Mouse (Mus musculus) layer of hippocampus, adult 9-10 months (tissue): ENCODE data around the gene Bcl7a.

Experiments
- DNase-seq: peaks from one replicate; pipeline ENCODE4 v3.0.0; 2022; ENCODE audit warnings: low spot score

The Bcl7a gene

GRCm38 (mm10) chr5:123377120-123377955, 33.7 kb downstream of the Bcl7a start:
- DNase-seq, result peak; percentile 80

- no peak for DNase-seq
Measured at GRCm38 (mm10) chr5:123378712-123379111, 35.1 kb downstream of the Bcl7a start.

GRCm38 (mm10) chr5:123379504-123379931, 35.9 kb downstream of the Bcl7a start:
- no peak for DNase-seq

- DNase-seq, result no peak
Measured at GRCm38 (mm10) chr5:123381968-123382367, 38.3 kb downstream of the Bcl7a start.

GRCm38 (mm10) chr5:123382686-123383085, 39.1 kb downstream of the Bcl7a start:
- DNase-seq, result no peak

GRCm38 (mm10) chr5:123388452-123388851, 44.8 kb downstream of the Bcl7a start:
- DNase-seq, result no peak

- DNase-seq, result no peak
Measured at GRCm38 (mm10) chr5:123390536-123391441, 47.2 kb downstream of the Bcl7a start.

GRCm38 (mm10) chr5:123391442-123391809, 47.8 kb downstream of the Bcl7a start:
- DNase-seq, result peak; percentile 73

GRCm38 (mm10) chr5:123393786-123394302, 50.2 kb downstream of the Bcl7a start:
- no peak for DNase-seq

GRCm38 (mm10) chr5:123394303-123394956, 50.8 kb downstream of the Bcl7a start, which contains the start of gene Mlxip:
Mlxip (plus strand) TSS chr5:123394798.
- peak; percentile 69 for DNase-seq

- no peak for DNase-seq
Measured at GRCm38 (mm10) chr5:123394957-123395881, 51.6 kb downstream of the Bcl7a start.

- no peak for DNase-seq
Measured at GRCm38 (mm10) chr5:123396901-123397464, 53.3 kb downstream of the Bcl7a start.

GRCm38 (mm10) chr5:123397786-123398185, 54.2 kb downstream of the Bcl7a start:
- no peak for DNase-seq

GRCm38 (mm10) chr5:123398856-123399498, 55.3 kb downstream of the Bcl7a start:
- no peak for DNase-seq

- no peak for DNase-seq
Measured at GRCm38 (mm10) chr5:123404480-123404879, 60.8 kb downstream of the Bcl7a start.

- no peak for DNase-seq
Measured at GRCm38 (mm10) chr5:123406952-123407351, 63.3 kb downstream of the Bcl7a start.

GRCm38 (mm10) chr5:123408176-123408575, 64.5 kb downstream of the Bcl7a start:
- DNase-seq, result no peak

GRCm38 (mm10) chr5:123412193-123412592, 68.6 kb downstream of the Bcl7a start:
- no peak for DNase-seq

GRCm38 (mm10) chr5:123413866-123414363, 70.3 kb downstream of the Bcl7a start:
- no peak for DNase-seq

- DNase-seq, result no peak
Measured at GRCm38 (mm10) chr5:123416149-123416548, 72.5 kb downstream of the Bcl7a start.
